Mouse (Mus musculus): Measurements from ENCODE around the gene Lrrc47. TPM values are rescaled to one million over a fixed set of nuclear protein-coding genes. Genes with fewer than 3 reads are reported as not detected.

Gene Lrrc47
- polyA plus RNA-seq (2014; fragmentation: Nextera tagmentation; extraction: Ambion mirVana), result 8.4 and 9.2 TPM in 2 replicates

DNA sequence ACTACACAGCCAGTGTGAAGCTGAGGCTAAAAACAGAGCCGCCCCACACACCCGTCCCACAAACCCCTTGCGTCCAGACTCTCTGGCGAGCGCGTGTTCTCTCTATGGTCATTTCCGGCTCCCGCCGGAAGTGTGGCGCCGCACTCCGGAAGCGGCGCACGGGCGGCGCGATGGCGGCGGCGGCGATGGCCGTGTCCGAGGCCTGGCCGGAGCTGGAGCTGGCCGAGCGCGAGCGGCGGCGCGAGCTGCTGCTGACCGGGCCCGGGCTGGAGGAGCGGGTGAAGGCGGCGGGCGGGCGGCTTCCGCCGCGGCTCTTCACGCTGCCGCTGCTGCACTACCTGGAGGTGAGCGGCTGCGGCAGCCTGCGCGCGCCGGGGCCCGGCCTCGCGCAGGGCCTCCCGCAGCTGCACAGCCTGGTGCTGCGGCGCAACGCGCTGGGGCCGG is at the start of gene Lrrc47:
TSS of gene Lrrc47 (plus strand) at position 86 of the 444 bp plus-strand sequence.
- Histone ChIP-seq H3K4me1 (ENCODE audit: control insufficient read depth, insufficient read depth, low read length) (peaks cover 11% of the 10 kb centered on the region), H3K9me3 (replicated peaks; ENCODE audit: control insufficient read depth, low read length) (no peaks in the 10 kb centered on the region), H3K9ac (ENCODE audit: low read length) (peak within 1 kb of the TSS; percentile 93), H3K36me3 (ENCODE audit: control insufficient read depth, insufficient read depth, low read length) (peaks cover 35% of the 10 kb centered on the region), H3K4me2 (ENCODE audit: low read length) (peak within 1 kb of the TSS; percentile 99), H3K4me3 (ENCODE audit: low read depth, low read length) (peak within 1 kb of the TSS; percentile 98), H3K27me3 (replicated peaks; ENCODE audit: control insufficient read depth, insufficient read depth, low read length) (no peaks in the 10 kb centered on the region), H3K27ac (ENCODE audit: low read depth, low read length) (0 out of 2 replicates have a peak within 1 kb of the TSS, but pooled peaks have one; percentile 17)
- ATAC-seq (peak; percentile 95), DNase-seq (ENCODE audit: low spot score) (peak; percentile 92)
- 2% methylated on average over 51 of the region's 59 CpGs for WGBS

DNA sequence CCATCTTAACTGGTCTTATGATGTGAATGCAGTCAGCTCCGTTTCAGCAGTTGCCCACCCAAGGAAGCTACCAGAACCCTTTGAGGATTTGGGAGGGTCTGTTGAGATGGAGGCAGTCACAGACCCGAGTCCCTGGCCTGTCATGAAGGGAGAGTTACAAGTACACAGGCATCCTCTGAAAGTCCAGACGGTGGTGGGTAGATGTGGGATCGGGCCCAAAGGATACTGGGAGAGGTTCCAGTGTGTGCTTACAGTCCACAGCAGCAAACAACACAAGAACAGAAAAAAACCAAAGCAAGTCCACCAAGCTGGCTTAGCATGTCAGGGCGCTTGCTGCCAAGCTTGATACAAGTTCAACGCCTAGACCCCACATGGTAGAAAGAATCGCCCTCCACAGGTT is 48.9 kb upstream of the Lrrc47 start:
- H3K9me3 ChIP-seq (replicated peaks; ENCODE audit: control insufficient read depth, low read length), result no peaks in the 10 kb centered on the region
- no peak overlapping the region for H3K9ac ChIP-seq (ENCODE audit: low read length)
- no peak overlapping the region for H3K4me3 ChIP-seq (ENCODE audit: low read depth, low read length)
- H3K4me2 ChIP-seq (ENCODE audit: low read length), result no peak overlapping the region
- DNase-seq (ENCODE audit: low spot score) (no peak), ATAC-seq (no peak)
- H3K36me3 ChIP-seq (ENCODE audit: control insufficient read depth, insufficient read depth, low read length), result peaks cover 65% of the 10 kb centered on the region
- 84% methylated on average over 7 of the region's 7 CpGs for WGBS
- H3K27ac ChIP-seq (ENCODE audit: low read depth, low read length), result no peak overlapping the region
- H3K27me3 ChIP-seq (replicated peaks; ENCODE audit: control insufficient read depth, insufficient read depth, low read length), result no peaks in the 10 kb centered on the region
- H3K4me1 ChIP-seq (ENCODE audit: control insufficient read depth, insufficient read depth, low read length), result peaks cover 3% of the 10 kb centered on the region

DNA sequence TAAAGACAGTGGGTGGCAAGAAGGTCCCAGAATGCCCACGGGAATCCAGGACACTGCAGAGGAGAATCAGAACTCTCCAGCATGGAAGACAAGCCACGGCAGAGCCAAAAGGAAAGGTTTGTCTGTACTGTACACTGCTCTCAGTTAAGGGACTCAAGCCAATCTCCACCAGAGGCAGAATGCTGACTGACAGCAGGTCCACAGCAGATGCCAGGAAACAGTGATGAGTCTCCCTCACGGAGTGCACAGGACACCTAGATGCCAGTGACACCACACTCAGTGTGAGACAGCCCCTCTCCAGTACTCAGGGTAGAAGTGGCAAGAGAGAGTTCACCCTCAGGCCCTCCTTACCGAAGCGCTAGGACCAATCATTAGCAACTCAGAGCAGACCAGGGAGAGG is 44.9 kb upstream of the Lrrc47 start:
- Histone ChIP-seq H3K4me3 (ENCODE audit: low read depth, low read length) (no peak overlapping the region), H3K36me3 (ENCODE audit: control insufficient read depth, insufficient read depth, low read length) (peaks cover 71% of the 10 kb centered on the region), H3K27me3 (replicated peaks; ENCODE audit: control insufficient read depth, insufficient read depth, low read length) (no peaks in the 10 kb centered on the region), H3K4me2 (ENCODE audit: low read length) (no peak overlapping the region), H3K27ac (ENCODE audit: low read depth, low read length) (no peak overlapping the region), H3K9me3 (replicated peaks; ENCODE audit: control insufficient read depth, low read length) (no peaks in the 10 kb centered on the region), H3K9ac (ENCODE audit: low read length) (no peak overlapping the region), H3K4me1 (ENCODE audit: control insufficient read depth, insufficient read depth, low read length) (no peaks in the 10 kb centered on the region)
- 83% methylated on average over 5 of the region's 5 CpGs for WGBS
- DNase-seq (ENCODE audit: low spot score) (no peak), ATAC-seq (no peak)

DNA sequence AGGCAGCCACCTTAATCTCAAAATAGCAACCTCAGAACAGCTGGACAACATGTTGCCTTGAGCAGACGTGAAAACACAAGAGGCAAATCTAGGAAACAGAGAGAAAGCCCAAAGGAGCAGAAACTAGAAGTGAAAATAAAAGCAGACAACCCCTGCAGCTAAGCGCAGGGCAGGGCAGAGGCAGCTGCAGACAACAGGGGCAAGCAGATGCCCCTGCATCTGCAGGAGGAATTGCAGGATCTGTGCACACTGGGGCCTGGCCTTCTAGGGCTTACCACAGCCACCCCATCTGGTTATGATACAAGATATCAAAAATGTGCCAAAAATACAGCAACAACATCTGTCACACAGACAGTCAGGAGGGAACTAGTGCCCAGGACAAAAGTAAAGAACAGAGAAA is 44.0 kb upstream of the Lrrc47 start:
- H3K4me1 ChIP-seq (ENCODE audit: control insufficient read depth, insufficient read depth, low read length), result no peaks in the 10 kb centered on the region
- no peaks in the 10 kb centered on the region for H3K27me3 ChIP-seq (replicated peaks; ENCODE audit: control insufficient read depth, insufficient read depth, low read length)
- ATAC-seq (no peak), DNase-seq (ENCODE audit: low spot score) (no peak)
- no peak overlapping the region for H3K4me3 ChIP-seq (ENCODE audit: low read depth, low read length)
- WGBS, result 84% methylated on average over 2 of the region's 2 CpGs
- no peaks in the 10 kb centered on the region for H3K9me3 ChIP-seq (replicated peaks; ENCODE audit: control insufficient read depth, low read length)
- no peak overlapping the region for H3K27ac ChIP-seq (ENCODE audit: low read depth, low read length)
- H3K36me3 ChIP-seq (ENCODE audit: control insufficient read depth, insufficient read depth, low read length), result peaks cover 64% of the 10 kb centered on the region
- H3K4me2 ChIP-seq (ENCODE audit: low read length), result no peak overlapping the region
- H3K9ac ChIP-seq (ENCODE audit: low read length), result no peak overlapping the region

DNA sequence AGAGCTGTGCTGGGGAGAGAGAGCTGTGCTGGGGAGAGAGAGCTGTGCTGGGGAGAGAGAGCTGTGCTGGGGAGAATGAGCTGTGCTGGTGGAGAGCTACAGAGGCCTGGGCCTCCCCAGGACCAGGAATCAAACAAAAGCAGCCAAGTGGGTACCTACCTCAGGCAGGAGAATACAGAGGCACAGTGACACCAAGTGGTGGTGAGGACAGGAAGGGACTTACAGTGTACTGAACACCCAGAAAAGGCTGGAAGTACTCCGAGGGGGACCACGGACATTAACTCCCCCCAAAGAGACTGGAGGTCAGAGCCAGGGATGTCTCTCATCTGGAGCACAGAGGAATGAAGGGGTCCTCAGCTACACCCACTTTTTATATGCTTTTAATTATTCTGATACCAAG is 43.5 kb upstream of the Lrrc47 start:
- H3K9ac ChIP-seq (ENCODE audit: low read length), result no peak overlapping the region
- no peaks in the 10 kb centered on the region for H3K4me1 ChIP-seq (ENCODE audit: control insufficient read depth, insufficient read depth, low read length)
- H3K27ac ChIP-seq (ENCODE audit: low read depth, low read length), result no peak overlapping the region
- H3K27me3 ChIP-seq (replicated peaks; ENCODE audit: control insufficient read depth, insufficient read depth, low read length), result no peaks in the 10 kb centered on the region
- ATAC-seq, result no peak
- peaks cover 60% of the 10 kb centered on the region for H3K36me3 ChIP-seq (ENCODE audit: control insufficient read depth, insufficient read depth, low read length)
- no peak overlapping the region for H3K4me2 ChIP-seq (ENCODE audit: low read length)
- H3K4me3 ChIP-seq (ENCODE audit: low read depth, low read length), result no peak overlapping the region
- 82% methylated on average over 2 of the region's 2 CpGs for WGBS
- H3K9me3 ChIP-seq (replicated peaks; ENCODE audit: control insufficient read depth, low read length), result no peaks in the 10 kb centered on the region
- DNase-seq (ENCODE audit: low spot score), result no peak

DNA sequence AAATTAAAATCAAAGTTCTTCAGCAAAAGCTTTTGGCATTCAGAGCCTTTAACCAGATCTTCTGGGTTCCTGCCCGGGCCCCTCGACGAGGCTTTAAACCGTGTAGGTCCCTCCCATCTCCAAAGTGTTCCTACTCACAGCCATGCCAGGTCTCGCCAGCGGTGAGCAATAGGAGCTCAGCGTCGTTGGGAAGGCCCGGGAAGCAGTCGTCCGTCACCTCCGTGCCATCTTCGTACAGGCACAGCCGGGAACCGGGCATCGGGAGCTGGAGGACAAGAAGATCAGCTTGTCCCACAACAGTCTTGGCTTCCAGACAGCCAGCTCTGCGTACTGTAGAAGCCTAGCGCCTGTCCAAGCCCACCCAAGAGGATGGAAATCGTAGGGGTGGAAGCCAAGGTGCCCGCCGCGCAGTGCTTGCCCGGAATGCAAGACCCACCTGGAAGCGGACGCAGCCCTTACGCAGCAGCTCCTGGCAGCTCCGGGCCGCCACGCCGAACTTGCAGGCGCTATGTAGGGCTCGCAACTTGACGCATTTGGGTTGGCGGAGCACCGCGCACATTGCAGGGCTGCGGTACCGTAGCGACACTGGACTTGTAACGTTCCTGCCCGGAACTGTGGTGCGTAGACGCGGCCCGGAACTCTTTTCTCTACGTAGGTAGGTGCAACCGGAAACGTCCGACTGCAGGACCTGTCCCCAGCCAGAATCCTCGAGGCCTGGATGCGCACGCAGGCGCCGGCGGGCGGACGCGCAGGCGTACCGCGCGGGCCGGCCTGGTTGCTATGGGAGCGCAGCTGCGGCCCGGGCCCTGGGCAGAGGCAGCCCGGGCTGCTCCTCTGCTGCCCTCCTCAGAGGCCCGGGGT is 36.9 kb upstream of the Lrrc47 start, which contains the start of the genes Dffb and Cep104:
TSS of gene Dffb (minus strand) at position 696 of the 861 bp plus-strand sequence.
TSS of gene Cep104 (plus strand) at position 764 of the 861 bp plus-strand sequence.
- Histone ChIP-seq H3K9me3 (replicated peaks; ENCODE audit: control insufficient read depth, low read length) (no peaks in the 10 kb centered on the region), H3K9ac (ENCODE audit: low read length) (peak within 1 kb of the TSS; percentile 90), H3K27ac (ENCODE audit: low read depth, low read length) (peak within 1 kb of the TSS; percentile 55; the same call in 1 of the 2 replicates), H3K36me3 (ENCODE audit: control insufficient read depth, insufficient read depth, low read length) (peaks cover 29% of the 10 kb centered on the region), H3K4me1 (ENCODE audit: control insufficient read depth, insufficient read depth, low read length) (peaks cover 10% of the 10 kb centered on the region; the same call in 1 of the 2 replicates), H3K27me3 (replicated peaks; ENCODE audit: control insufficient read depth, insufficient read depth, low read length) (no peaks in the 10 kb centered on the region), H3K4me3 (ENCODE audit: low read depth, low read length) (peak within 1 kb of the TSS; percentile 90), H3K4me2 (ENCODE audit: low read length) (peak within 1 kb of the TSS; percentile 81)
- 2% methylated on average over 68 of the region's 68 CpGs for WGBS
- DNase-seq (ENCODE audit: low spot score) (peak; percentile 96), ATAC-seq (peak; percentile 99)

DNA sequence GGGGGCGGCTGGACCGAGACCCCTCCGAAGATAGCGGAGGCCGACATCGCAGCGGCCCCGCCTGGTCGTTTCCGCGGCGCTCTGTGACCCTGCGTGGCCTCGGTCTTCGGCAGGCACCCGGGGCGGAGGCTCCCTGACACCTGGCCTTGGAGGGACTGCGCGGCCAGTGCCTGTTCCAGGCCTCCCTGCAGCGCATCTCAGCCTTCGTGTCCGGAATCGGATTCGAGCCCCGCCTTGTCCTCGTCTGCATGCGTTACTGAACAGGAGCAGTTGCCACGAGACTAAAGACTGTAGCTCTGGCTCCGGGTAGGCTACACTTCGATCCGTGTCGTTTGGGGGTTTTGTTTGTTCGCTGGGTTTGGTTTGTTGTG is 36.3 kb upstream of the Lrrc47 start:
- H3K9ac ChIP-seq (ENCODE audit: low read length), result peak overlapping the region; percentile 90
- DNase-seq (ENCODE audit: low spot score) (no peak), ATAC-seq (peak; percentile 69)
- peak overlapping the region; percentile 81 for H3K4me2 ChIP-seq (ENCODE audit: low read length)
- H3K27ac ChIP-seq (ENCODE audit: low read depth, low read length), result peak overlapping the region; percentile 55; the same call in 1 of the 2 replicates
- H3K4me3 ChIP-seq (ENCODE audit: low read depth, low read length), result peak overlapping the region; percentile 90
- no peaks in the 10 kb centered on the region for H3K27me3 ChIP-seq (replicated peaks; ENCODE audit: control insufficient read depth, insufficient read depth, low read length)
- 1% methylated on average over 33 of the region's 33 CpGs for WGBS
- peaks cover 10% of the 10 kb centered on the region; the same call in 1 of the 2 replicates for H3K4me1 ChIP-seq (ENCODE audit: control insufficient read depth, insufficient read depth, low read length)
- peaks cover 29% of the 10 kb centered on the region for H3K36me3 ChIP-seq (ENCODE audit: control insufficient read depth, insufficient read depth, low read length)
- H3K9me3 ChIP-seq (replicated peaks; ENCODE audit: control insufficient read depth, low read length), result no peaks in the 10 kb centered on the region

DNA sequence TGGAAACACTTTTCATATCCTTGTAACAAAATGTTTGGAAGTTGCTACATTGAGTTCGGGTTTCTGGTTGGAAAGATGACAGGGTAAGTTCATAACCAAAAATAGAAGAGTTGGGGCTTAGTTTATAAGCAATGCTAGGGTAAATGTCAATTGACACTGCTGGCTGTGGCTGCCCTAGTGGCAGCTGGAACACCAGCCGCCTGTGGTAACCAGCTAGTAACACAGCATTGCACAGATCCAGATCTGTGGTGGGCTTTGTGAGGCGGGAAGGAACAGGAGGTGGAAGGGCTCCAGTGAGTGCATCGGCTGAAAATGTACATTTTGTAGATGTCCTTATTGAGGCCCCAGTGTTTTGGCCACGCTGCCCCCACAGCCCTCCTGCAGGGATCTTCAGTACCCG is 35.8 kb upstream of the Lrrc47 start:
- 36% methylated on average over 6 of the region's 6 CpGs for WGBS
- Histone ChIP-seq H3K4me1 (ENCODE audit: control insufficient read depth, insufficient read depth, low read length) (peaks cover 10% of the 10 kb centered on the region; the same call in 1 of the 2 replicates), H3K27ac (ENCODE audit: low read depth, low read length) (no peak overlapping the region), H3K27me3 (replicated peaks; ENCODE audit: control insufficient read depth, insufficient read depth, low read length) (no peaks in the 10 kb centered on the region), H3K36me3 (ENCODE audit: control insufficient read depth, insufficient read depth, low read length) (peaks cover 29% of the 10 kb centered on the region), H3K9ac (ENCODE audit: low read length) (peak overlapping the region; percentile 90), H3K4me3 (ENCODE audit: low read depth, low read length) (peak overlapping the region; percentile 90), H3K4me2 (ENCODE audit: low read length) (peak overlapping the region; percentile 81), H3K9me3 (replicated peaks; ENCODE audit: control insufficient read depth, low read length) (no peaks in the 10 kb centered on the region)
- DNase-seq (ENCODE audit: low spot score) (no peak), ATAC-seq (no peak)

DNA sequence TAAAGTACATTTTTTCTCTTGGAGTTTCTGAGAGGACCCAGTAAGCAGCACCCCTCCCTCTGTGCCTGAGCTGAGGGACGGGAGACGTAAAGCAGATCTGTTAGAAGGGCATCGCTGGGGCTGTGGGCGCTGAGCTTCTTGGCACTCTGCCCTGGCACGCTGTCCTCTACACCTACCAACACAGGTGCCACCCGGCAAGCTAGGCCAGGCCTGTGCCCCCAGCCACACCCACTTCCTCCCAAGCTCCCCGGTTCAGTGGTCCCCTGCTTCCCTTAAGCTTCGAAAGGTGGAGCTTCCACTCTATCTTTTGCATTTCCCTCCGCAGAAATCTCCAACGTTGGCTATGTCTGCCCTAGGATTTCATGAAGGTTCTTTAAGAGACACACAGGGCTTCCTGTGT is 32.3 kb upstream of the Lrrc47 start:
- DNase-seq (ENCODE audit: low spot score), result no peak
- no peaks in the 10 kb centered on the region for H3K9me3 ChIP-seq (replicated peaks; ENCODE audit: control insufficient read depth, low read length)
- H3K9ac ChIP-seq (ENCODE audit: low read length), result no peak overlapping the region
- no peak overlapping the region for H3K27ac ChIP-seq (ENCODE audit: low read depth, low read length)
- H3K4me3 ChIP-seq (ENCODE audit: low read depth, low read length), result no peak overlapping the region
- no peak overlapping the region for H3K4me2 ChIP-seq (ENCODE audit: low read length)
- H3K4me1 ChIP-seq (ENCODE audit: control insufficient read depth, insufficient read depth, low read length), result peaks cover 8% of the 10 kb centered on the region; the same call in 1 of the 2 replicates
- no peaks in the 10 kb centered on the region for H3K27me3 ChIP-seq (replicated peaks; ENCODE audit: control insufficient read depth, insufficient read depth, low read length)
- 94% methylated on average over 10 of the region's 10 CpGs for WGBS
- H3K36me3 ChIP-seq (ENCODE audit: control insufficient read depth, insufficient read depth, low read length), result peaks cover 53% of the 10 kb centered on the region
- no peak for ATAC-seq
